Mouse (Mus musculus) bone marrow, adult 2 months (tissue): ENCODE data around the gene Spats1. TPM values are rescaled to one million over a fixed set of nuclear protein-coding genes. Genes with fewer than 3 reads are reported as not detected.

ENCODE experiments used
- H3K27ac ChIP-seq: fragments of 200-500 bp; 2 replicates; pipeline ENCODE4 v1.5.1; 2012; ENCODE audit warnings: low read depth, mild to moderate bottlenecking, control low read depth, inconsistent platforms, low read length; ENCODE audit not compliant: control insufficient read depth, poor library complexity, insufficient read depth
- H3K4me1 ChIP-seq: fragments of 200-500 bp; 2 replicates; pipeline ENCODE4 v1.6.1; 2011; ENCODE audit warnings: low read length; ENCODE audit not compliant: control insufficient read depth, insufficient read depth
- H3K4me3 ChIP-seq: fragments of 200-500 bp; replicated peaks from 2 replicates; pipeline ENCODE3; 2011; ENCODE audit warnings: mild to moderate bottlenecking, low read depth, low read length, control low read depth; ENCODE audit not compliant: control insufficient read depth
- CTCF ChIP-seq: fragments of 200-500 bp; IDR thresholded peaks from 2 replicates; pipeline ENCODE4 v1.5.1; 2011; ENCODE audit warnings: low read length, control low read depth; ENCODE audit not compliant: control insufficient read depth, insufficient read depth
- POLR2A ChIP-seq: fragments of 200-500 bp; IDR thresholded peaks from 2 replicates; pipeline ENCODE4 v1.6.1; 2011; ENCODE audit warnings: low read depth, mild to moderate bottlenecking, control low read depth, low read length, borderline replicate concordance; ENCODE audit not compliant: control insufficient read depth
- WGBS: fragments of 180-500 bp; shearing (Covaris S2); methylation state at CpG from one replicate; pipeline ENCODE4 v1.1.7; 2018; 5-methylcytosine and 5-hydroxymethylcytosine counted together
- polyA plus RNA-seq: library from polyadenylated mRNA; stranded (reverse); fragments of >200 nt; gene quantifications from 2 replicates; pipeline ENCODE4 v1.2.4, GENCODE M21; 2011; ENCODE audit warnings: low replicate concordance; ENCODE audit not compliant: missing spikeins, insufficient read depth, insufficient read length

Gene Spats1
- polyA plus RNA-seq, 1 experiment: not detected

DNA sequence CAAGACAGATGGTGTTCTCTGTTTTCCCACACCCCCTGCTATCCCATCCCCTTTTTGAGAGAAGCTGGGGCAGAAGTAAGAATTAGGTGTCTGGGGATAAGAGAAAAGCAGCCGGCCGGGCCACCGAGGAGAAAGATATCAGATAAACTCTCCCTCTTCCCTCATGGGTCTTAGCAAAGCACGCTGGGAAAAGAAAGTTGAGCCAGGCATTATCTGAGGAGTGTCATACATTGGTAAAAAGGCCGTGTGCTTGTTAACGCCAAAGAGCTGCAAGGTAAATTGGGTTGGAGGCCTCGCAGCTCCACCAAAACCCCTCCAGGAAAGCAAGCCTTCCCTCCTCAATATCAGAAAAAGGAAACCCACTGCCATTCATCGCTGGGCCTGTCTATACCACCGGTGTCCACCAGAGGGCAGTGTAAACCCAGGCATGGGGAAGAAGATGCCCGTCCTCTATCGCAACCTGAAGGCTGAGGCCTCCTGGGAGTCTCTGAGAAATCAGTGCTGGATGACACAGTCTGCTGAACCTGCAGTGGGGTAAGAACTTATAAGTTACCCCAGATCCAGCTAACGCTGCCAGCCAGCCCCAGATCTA, 3.1 kb upstream of the Spats1 start:
- H3K4me1 ChIP-seq: no peaks in the 10 kb centered on the region; the same call in 1 of the 2 replicates
- no peak overlapping the region for H3K4me3 ChIP-seq
- H3K27ac ChIP-seq: no peak overlapping the region
- TF ChIP-seq POLR2A (no peak), CTCF (peak; percentile 97)
- 10% methylated on average over 12 of the region's 12 CpGs for WGBS

DNA sequence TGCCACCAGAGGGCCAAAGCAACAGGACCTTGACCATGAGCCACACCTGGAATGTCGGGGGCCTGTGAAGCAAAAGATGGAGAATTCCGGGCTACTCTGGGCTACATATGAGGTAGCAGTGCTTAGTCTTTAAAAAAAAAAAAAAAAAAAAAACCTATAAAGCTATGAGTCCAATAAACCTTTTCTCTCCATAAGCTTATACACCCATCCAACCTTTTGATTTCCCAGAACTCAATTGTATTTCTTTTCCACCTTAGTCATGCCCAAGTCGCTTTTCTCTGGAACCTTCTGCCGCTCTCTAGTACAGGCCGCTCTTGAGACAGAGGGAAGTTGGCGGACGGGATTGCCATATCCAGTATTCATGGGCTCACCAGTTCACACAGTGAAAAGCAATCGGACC, 1.1 kb downstream of the Spats1 start:
- TF ChIP-seq POLR2A (no peak), CTCF (no peak)
- no peaks in the 10 kb centered on the region; the same call in 1 of the 2 replicates for H3K4me1 ChIP-seq
- WGBS: 68% methylated on average over 8 of the region's 8 CpGs
- no peak overlapping the region for H3K27ac ChIP-seq
- H3K4me3 ChIP-seq: no peak overlapping the region

DNA sequence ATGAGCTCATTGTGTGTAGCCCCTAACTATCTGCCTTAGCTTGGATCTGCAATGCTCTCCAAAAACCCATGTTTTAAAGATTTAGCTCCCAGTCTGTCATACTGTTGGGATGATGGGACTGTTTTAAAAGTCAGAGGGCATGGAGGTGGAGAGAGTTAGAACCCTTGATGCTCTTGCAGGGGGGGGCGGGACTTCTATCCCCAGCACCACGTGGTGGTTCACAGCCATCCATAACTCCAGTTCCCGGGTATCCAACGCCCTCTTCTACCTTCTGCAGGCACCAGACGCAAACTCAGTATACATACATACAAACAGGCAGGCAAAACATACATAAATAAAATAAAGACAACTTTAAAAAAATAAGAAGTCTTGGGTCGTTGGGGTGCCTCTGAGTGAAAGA, 1.5 kb downstream of the Spats1 start:
- TF ChIP-seq CTCF: no peak
- no peak for TF ChIP-seq POLR2A
- Histone ChIP-seq H3K4me1 (no peaks in the 10 kb centered on the region; the same call in 1 of the 2 replicates), H3K27ac (no peak overlapping the region), H3K4me3 (no peak overlapping the region)
- WGBS: 73% methylated on average over 6 of the region's 6 CpGs

DNA sequence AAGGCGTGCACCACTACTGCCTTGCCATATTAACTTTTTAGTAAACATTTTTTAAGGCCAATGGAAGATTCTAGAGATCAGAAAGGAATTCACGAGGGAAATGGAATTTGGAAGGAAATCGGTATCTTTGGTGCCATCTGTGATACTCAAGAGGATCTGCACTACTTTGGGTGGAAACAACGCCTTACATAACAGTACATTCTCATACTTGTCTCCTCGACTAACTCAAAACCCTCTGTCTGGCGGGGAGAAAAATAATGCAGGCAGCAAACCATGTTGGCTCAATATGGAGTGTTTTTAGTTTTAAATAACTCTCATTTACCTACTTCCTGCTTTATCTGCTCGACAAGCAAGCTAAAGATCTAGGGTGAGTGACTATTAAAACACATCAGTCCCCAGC, 4.5 kb downstream of the Spats1 start:
- TF ChIP-seq CTCF: no peak
- TF ChIP-seq POLR2A: no peak
- no peak overlapping the region for H3K4me3 ChIP-seq
- 67% methylated on average over 7 of the region's 7 CpGs for WGBS
- no peak overlapping the region for H3K27ac ChIP-seq
- H3K4me1 ChIP-seq: no peaks in the 10 kb centered on the region; the same call in 1 of the 2 replicates

DNA sequence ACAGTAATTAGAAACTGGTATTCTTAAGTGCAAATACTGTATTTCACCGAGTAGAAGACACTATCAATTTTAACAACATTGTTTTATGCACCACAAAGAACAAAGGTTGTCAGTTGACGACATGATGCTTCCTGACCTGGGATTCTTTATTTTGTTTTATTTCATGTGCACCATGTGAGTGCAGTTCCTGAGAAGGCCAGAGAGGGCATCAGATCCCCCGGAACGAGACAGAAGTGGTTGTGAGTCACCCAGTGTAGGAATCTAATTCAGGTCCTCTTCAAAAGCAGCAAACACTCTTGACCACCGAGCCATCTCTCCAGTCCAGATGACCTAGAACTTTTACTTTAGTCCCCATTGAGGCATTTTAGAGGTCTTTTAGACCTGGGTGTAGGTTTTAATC, 6.9 kb downstream of the Spats1 start:
- no peak overlapping the region for H3K27ac ChIP-seq
- H3K4me3 ChIP-seq: no peak overlapping the region
- TF ChIP-seq CTCF: no peak
- TF ChIP-seq POLR2A: no peak
- H3K4me1 ChIP-seq: no peaks in the 10 kb centered on the region
- 82% methylated on average over 5 of the region's 5 CpGs for WGBS

DNA sequence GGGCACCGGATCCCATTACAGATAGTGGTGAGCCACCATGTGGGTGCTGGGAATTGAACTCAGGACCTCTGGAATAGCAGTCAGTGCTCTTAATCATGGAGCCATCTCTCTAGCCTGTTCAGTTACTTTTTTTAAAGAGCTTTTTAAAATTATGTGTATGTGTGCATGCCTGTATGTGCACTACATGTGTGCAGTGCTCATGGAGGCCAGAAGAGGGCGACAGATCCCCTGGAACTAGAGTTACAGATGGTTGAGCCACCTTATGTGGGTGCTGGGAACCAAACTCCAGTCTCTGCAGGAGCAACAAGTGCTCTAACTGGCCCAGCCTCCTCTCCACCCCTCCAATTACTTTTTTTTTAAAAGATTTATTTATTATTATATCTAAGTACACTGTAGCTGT, 8.5 kb downstream of the Spats1 start:
- no peak for TF ChIP-seq POLR2A
- Histone ChIP-seq H3K4me1 (no peaks in the 10 kb centered on the region), H3K4me3 (no peak overlapping the region), H3K27ac (no peak overlapping the region)
- WGBS: 55% methylated on average over 2 of the region's 2 CpGs

DNA sequence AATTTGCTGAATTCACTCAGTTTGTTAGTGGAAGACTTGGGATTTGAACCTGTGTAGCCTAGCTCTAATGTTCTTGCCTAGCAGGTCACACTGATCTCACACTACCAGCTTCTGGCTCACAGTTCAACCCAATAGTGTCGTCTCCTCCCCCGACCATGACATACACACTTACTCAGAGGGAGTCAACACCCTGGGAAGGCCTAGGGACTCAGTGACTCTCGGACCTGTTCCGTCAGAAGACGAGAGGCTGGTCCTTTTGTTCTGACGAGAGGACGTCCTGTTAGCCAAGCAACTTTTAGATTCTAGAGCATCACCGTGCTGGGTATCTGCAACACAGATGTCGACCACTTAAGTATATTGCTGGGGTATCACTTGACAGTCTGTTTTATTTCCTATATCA, 11.0 kb downstream of the Spats1 start:
- no peaks in the 10 kb centered on the region for H3K4me1 ChIP-seq
- no peak overlapping the region for H3K27ac ChIP-seq
- WGBS: 83% methylated on average over 9 of the region's 9 CpGs
- TF ChIP-seq POLR2A: no peak
- no peak for TF ChIP-seq CTCF
- H3K4me3 ChIP-seq: no peak overlapping the region

DNA sequence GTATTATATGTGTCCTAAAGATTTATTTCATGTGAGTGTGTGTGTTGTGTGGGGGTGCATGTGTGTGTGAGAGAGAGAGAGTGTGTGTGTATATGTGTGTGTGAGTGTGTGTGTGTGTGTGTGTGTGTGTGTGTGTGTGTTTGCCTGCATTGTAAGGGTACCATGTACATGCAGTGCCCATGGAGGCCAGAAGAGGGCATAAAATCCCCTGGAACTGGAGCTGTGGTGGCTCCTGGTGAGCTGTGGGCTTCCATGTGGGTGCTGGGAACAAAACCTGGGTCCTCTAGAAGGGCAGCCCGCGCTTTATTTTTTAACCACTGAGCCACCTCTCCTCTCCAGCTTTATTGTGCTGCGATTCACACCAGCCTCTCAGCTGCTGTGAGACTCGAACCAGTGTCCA, 12.7 kb downstream of the Spats1 start:
- TF ChIP-seq POLR2A: no peak
- TF ChIP-seq CTCF: no peak
- no peak overlapping the region for H3K4me3 ChIP-seq
- no peak overlapping the region for H3K27ac ChIP-seq
- WGBS: 84% methylated on average over 4 of the region's 4 CpGs
- no peaks in the 10 kb centered on the region for H3K4me1 ChIP-seq

DNA sequence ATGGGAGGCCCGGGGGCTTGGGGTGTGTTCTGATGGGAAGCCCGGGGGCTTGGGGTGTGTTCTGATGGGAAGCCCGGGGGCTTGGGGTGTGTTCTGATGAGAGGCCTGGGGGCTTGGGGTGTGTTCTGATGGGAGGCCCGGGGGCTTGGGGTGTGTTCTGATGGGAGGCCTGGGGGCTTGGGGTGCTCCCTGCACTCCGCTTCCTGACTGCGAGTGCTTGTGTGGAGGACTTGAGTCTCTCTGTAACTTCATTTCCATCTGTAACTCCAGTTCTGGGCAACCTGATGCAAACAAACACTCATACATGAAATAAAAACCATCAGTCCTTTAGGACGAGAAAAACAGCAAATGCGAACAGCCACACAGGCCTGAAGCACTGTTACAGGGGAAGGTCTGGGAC, 16.2 kb downstream of the Spats1 start:
- 76% methylated on average over 8 of the region's 8 CpGs for WGBS
- TF ChIP-seq POLR2A: no peak
- TF ChIP-seq CTCF: no peak
- Histone ChIP-seq H3K27ac (no peak overlapping the region), H3K4me3 (no peak overlapping the region), H3K4me1 (no peaks in the 10 kb centered on the region)
